ENCODE assay signal across 21 mouse cellular contexts in genomic region chr4:100230245-100230644, GRCm38 (mm10).
DNase-seq lines count a peak whose midpoint lies in the region; ATAC-seq and TF ChIP-seq lines count a peak whose summit lies in the region.
"Had no signal": no experiment of that assay in that cellular context is flagged by ENCODE, and none has a peak within 500 bp of the region (broad histone marks: within the 10 kb centered on the region; RNA-seq: fewer than 3 reads in every experiment).

No protein-coding gene starts in this region.

- H3K79me2 ChIP-seq in heart, adult 2 months (replicated peaks; ENCODE audit: control insufficient read depth, insufficient read depth, low read length), result no peaks in the 10 kb centered on the region

- intact Hi-C loops in heart, adult 2 months (cut with DNase I), result no loop called here

- H3K36me3 ChIP-seq in heart, embryonic 13.5 days, result no peaks in the 10 kb centered on the region
- H3K36me3 ChIP-seq in heart, adult 2 months (ENCODE audit: control insufficient read depth, insufficient read depth, low read length), result peaks cover 8% of the 10 kb centered on the region
- no peaks in the 10 kb centered on the region for H3K36me3 ChIP-seq in heart, postnatal 0 days (replicated peaks; ENCODE audit: control insufficient read depth, insufficient read depth, low read length)
- H3K36me3 ChIP-seq in midbrain, embryonic 11.5 days (ENCODE audit: control insufficient read depth, insufficient read depth, low read length), result no peaks in the 10 kb centered on the region
- H3K36me3 ChIP-seq: embryonic facial prominence, embryonic 15.5 days; forebrain, embryonic 10.5 days; forebrain, embryonic 15.5 days; G1E had no signal

- peak overlapping the region; percentile 29; the same call in 1 of the 2 replicates for H3K9ac ChIP-seq in heart, embryonic 13.5 days
- H3K9ac ChIP-seq in heart, adult 2 months (ENCODE audit: low read depth, low read length), result no peak overlapping the region
- no peak overlapping the region for H3K9ac ChIP-seq in heart, postnatal 0 days (replicated peaks; ENCODE audit: low read depth, low read length)
- no peak overlapping the region for H3K9ac ChIP-seq in midbrain, embryonic 11.5 days (ENCODE audit: low read length)
- H3K9ac ChIP-seq: embryonic facial prominence, embryonic 15.5 days; forebrain, embryonic 15.5 days; hindbrain, embryonic 14.5 days had no signal

- TF ChIP-seq EP300 in heart, adult 2 months (IDR thresholded peaks at IDR 0.05; ENCODE audit: insufficient read depth, low read depth, low read length), result no peak
- no peak for TF ChIP-seq EP300 in heart, postnatal 0 days (IDR thresholded peaks at IDR 0.05; ENCODE audit: low read depth)

- no peak overlapping the region for H3K4me3 ChIP-seq in heart, embryonic 13.5 days
- H3K4me3 ChIP-seq in heart, adult 2 months, result no peak overlapping the region
- no peak overlapping the region for H3K4me3 ChIP-seq in heart, postnatal 0 days (ENCODE audit: low read depth, low read length)
- no peak overlapping the region for H3K4me3 ChIP-seq in midbrain, embryonic 11.5 days (ENCODE audit: low read depth, low read length)
- H3K4me3 ChIP-seq: embryonic facial prominence, embryonic 15.5 days; erythroblast, embryonic 14.5 days; forebrain, embryonic 10.5 days; forebrain, embryonic 15.5 days had no signal

- H3K27ac ChIP-seq in heart, embryonic 13.5 days (replicated peaks), result peak overlapping the region; percentile 66
- no peak overlapping the region for H3K27ac ChIP-seq in heart, adult 2 months
- peak overlapping the region; percentile 52 for H3K27ac ChIP-seq in heart, postnatal 0 days (ENCODE audit: low read depth)
- H3K27ac ChIP-seq in midbrain, embryonic 11.5 days (ENCODE audit: low read depth, low read length), result no peak overlapping the region
- H3K27ac ChIP-seq: embryonic facial prominence, embryonic 15.5 days; forebrain, embryonic 10.5 days; forebrain, embryonic 15.5 days; hindbrain, embryonic 14.5 days had no signal

- 47% methylated on average over 5 of the region's 5 CpGs for WGBS in heart, embryonic 13.5 days
- 79% methylated on average over 5 of the region's 5 CpGs for WGBS in heart, adult 2 months
- 44% methylated on average over 5 of the region's 5 CpGs for WGBS in heart, postnatal 0 days
- WGBS in midbrain, embryonic 11.5 days, result 89% methylated on average over 5 of the region's 5 CpGs

- TF ChIP-seq POLR2A in heart, adult 2 months (IDR thresholded peaks at IDR 0.05; ENCODE audit: insufficient read depth, low read depth, low read length), result no peak

- H3K4me2 ChIP-seq in heart, embryonic 13.5 days, result no peak overlapping the region
- H3K4me2 ChIP-seq in heart, postnatal 0 days (ENCODE audit: low read depth, low read length), result no peak overlapping the region
- H3K4me2 ChIP-seq in midbrain, embryonic 11.5 days, result no peak overlapping the region
- H3K4me2 ChIP-seq: embryonic facial prominence, embryonic 15.5 days; forebrain, embryonic 15.5 days; hindbrain, embryonic 14.5 days had no signal

- TF ChIP-seq CTCF in heart, adult 2 months (IDR thresholded peaks at IDR 0.05), result no peak
- TF ChIP-seq CTCF in heart, postnatal 0 days (IDR thresholded peaks at IDR 0.05; ENCODE audit: low read depth), result no peak

- H3K4me1 ChIP-seq in heart, embryonic 13.5 days, result peaks cover 82% of the 10 kb centered on the region
- H3K4me1 ChIP-seq in heart, adult 2 months (ENCODE audit: control insufficient read depth, insufficient read depth, low read length), result peaks cover 8% of the 10 kb centered on the region
- H3K4me1 ChIP-seq in heart, postnatal 0 days (ENCODE audit: control insufficient read depth, insufficient read depth), result peaks cover 54% of the 10 kb centered on the region
- H3K4me1 ChIP-seq in midbrain, embryonic 11.5 days (ENCODE audit: control insufficient read depth, insufficient read depth, low read length), result no peaks in the 10 kb centered on the region
- H3K4me1 ChIP-seq: embryonic facial prominence, embryonic 15.5 days; forebrain, embryonic 15.5 days had no signal

- DNase-seq in heart, adult 2 months, result no peak
- no peak for DNase-seq in heart, postnatal 0 days (ENCODE audit: low spot score)
- no peak for DNase-seq in heart, adult 9 months (ENCODE audit: low spot score in 2 of 2)
- DNase-seq in midbrain, embryonic 11.5 days (ENCODE audit: low spot score, missing footprints), result no peak
- DNase-seq: adrenal gland, adult 8-10 months; adrenal gland, postnatal 36 days; cerebellum, adult 2 months; cerebellum, postnatal 10 days; gastrocnemius, postnatal 36 days; heart, postnatal 14 days; kidney, adult 8-10 months had no signal

- ATAC-seq in heart, embryonic 13.5 days (ENCODE audit: extremely low read depth, insufficient number of reproducible peaks, low FRiP score, low TSS enrichment), result no peak
- ATAC-seq in heart, postnatal 0 days (ENCODE audit: insufficient read depth, low read depth), result no peak
- peak; percentile 52 for ATAC-seq in granulocyte monocyte progenitor cell, adult 5-6 weeks (replicated peaks; ENCODE audit: poor library complexity, severe bottlenecking)
- ATAC-seq in megakaryocyte, adult 5-6 weeks (ENCODE audit: poor library complexity, severe bottlenecking), result peak; percentile 51; the same call in 1 of the 2 replicates
- no peak for ATAC-seq in midbrain, embryonic 11.5 days (ENCODE audit: low FRiP score)
- ATAC-seq: forebrain, embryonic 15.5 days; intestine, embryonic 16.5 days had no signal

- H3K9me3 ChIP-seq in heart, embryonic 13.5 days, result no peaks in the 10 kb centered on the region
- no peaks in the 10 kb centered on the region for H3K9me3 ChIP-seq in heart, postnatal 0 days (replicated peaks; ENCODE audit: control insufficient read depth, low read length)
- H3K9me3 ChIP-seq in midbrain, embryonic 11.5 days (ENCODE audit: control insufficient read depth, low read length), result no peaks in the 10 kb centered on the region
- H3K9me3 ChIP-seq: embryonic facial prominence, embryonic 15.5 days; forebrain, embryonic 10.5 days; forebrain, embryonic 15.5 days had no signal

- H3K27me3 ChIP-seq in heart, embryonic 13.5 days (replicated peaks), result no peaks in the 10 kb centered on the region
- H3K27me3 ChIP-seq in heart, adult 2 months (ENCODE audit: control insufficient read depth, insufficient read depth, low read length), result no peaks in the 10 kb centered on the region
- H3K27me3 ChIP-seq in heart, postnatal 0 days (ENCODE audit: control insufficient read depth, insufficient read depth, low read length), result no peaks in the 10 kb centered on the region
- H3K27me3 ChIP-seq in midbrain, embryonic 11.5 days (ENCODE audit: control insufficient read depth, insufficient read depth, low read length), result no peaks in the 10 kb centered on the region
- H3K27me3 ChIP-seq: embryonic facial prominence, embryonic 15.5 days; forebrain, embryonic 15.5 days had no signal

Comparison
In these comparisons a context has a peak if more than half of its experiments do, and no peak if none do; other contexts are left out.
1. H3K27ac ChIP-seq: peak in heart, embryonic 13.5 days (single experiment) and heart, postnatal 0 days (single experiment); none in heart, adult 2 months (single experiment) and midbrain, embryonic 11.5 days (single experiment).
2. ATAC-seq: peak in granulocyte monocyte progenitor cell, adult 5-6 weeks (single experiment) and megakaryocyte, adult 5-6 weeks (single experiment); none in heart, embryonic 13.5 days (single experiment), heart, postnatal 0 days (single experiment) and midbrain, embryonic 11.5 days (single experiment).